Mouse (Mus musculus): ENCODE results near the gene Mxd4.

Gene Mxd4

DNA sequence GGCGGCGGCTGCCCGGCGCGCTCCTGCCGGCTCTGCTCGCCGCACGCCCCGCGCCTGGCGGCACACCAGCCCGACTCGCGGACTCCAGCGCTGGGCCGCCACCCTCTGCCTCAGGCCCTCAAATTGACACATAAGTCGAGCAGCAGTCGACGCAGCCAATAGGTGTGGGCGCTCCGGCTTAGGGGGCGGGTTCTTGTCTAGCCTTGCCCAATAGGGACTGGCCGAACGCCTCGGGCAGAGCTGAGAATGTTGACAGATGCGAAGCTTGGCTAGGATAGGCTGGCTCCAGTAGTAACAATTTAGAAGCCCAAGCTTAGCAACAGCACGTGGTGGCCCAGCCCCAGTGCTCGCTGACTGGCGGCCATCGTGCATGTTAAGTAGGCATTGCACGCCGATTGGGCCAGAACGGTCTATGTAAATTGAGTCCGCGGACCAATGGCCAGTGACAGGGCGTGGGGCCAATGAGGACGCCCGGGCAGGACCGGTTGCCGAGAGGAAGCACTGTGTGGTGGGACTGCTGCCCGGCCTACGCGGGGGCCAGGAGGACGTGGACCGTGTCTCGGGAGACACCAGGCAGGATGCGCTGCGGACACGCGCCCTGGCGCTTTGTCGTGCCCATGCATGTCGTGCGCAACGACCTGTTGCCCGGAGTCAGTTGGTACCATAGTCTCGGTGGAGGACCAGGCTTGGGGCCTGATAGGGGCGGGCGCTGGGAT is at the start of gene Mxd4:
Mxd4 (minus strand) TSS at position 120 of the 716 bp plus-strand sequence.
- in situ Hi-C loops (cut with MboI; ENCODE audit: low pct_unique_long_range_greater_than_20kb in 1 of 2, low sequenced_read_pairs in 2 of 2, unreplicated experiment in 1 of 2), result no loop called here

GRCm38 (mm10) chr5:34235898-34236420 is 48.4 kb upstream of the Mxd4 start:
- in situ Hi-C loops (cut with MboI; ENCODE audit: low pct_unique_long_range_greater_than_20kb in 1 of 2, low sequenced_read_pairs in 2 of 2, unreplicated experiment in 1 of 2), result no loop called here

DNA sequence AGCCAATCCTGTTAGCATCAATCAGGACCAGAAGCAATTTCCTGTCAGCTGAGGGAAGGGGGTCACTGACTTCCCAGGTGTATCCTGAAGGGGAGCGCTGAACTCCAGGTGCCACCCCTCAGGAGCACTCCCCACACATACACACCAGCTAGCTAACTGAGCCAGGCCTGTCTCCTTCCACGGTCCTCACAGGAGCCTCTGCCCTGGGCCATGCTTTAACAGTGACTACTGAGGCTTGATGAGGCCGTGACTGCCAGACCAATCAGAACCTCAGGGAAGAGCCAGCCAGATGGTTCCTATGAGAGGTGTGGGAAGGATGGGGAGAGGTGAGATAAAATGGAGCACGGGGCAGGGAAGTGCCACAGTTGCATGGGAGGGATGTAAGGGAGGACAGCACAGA is 47.5 kb upstream of the Mxd4 start:
- in situ Hi-C loops (cut with MboI; ENCODE audit: low pct_unique_long_range_greater_than_20kb in 1 of 2, low sequenced_read_pairs in 2 of 2, unreplicated experiment in 1 of 2), result no loop called here

GRCm38 (mm10) chr5:34233221-34233515 is 45.6 kb upstream of the Mxd4 start:
- in situ Hi-C loops (cut with MboI; ENCODE audit: low pct_unique_long_range_greater_than_20kb in 1 of 2, low sequenced_read_pairs in 2 of 2, unreplicated experiment in 1 of 2), result no loop called here

- in situ Hi-C loops (cut with MboI; ENCODE audit: low pct_unique_long_range_greater_than_20kb in 1 of 2, low sequenced_read_pairs in 2 of 2, unreplicated experiment in 1 of 2), result no loop called here
Measured at GRCm38 (mm10) chr5:34232481-34233220, 45.1 kb upstream of the Mxd4 start.

GRCm38 (mm10) chr5:34231901-34232300 is 44.4 kb upstream of the Mxd4 start:
- in situ Hi-C loops (cut with MboI; ENCODE audit: low pct_unique_long_range_greater_than_20kb in 1 of 2, low sequenced_read_pairs in 2 of 2, unreplicated experiment in 1 of 2), result no loop called here

DNA sequence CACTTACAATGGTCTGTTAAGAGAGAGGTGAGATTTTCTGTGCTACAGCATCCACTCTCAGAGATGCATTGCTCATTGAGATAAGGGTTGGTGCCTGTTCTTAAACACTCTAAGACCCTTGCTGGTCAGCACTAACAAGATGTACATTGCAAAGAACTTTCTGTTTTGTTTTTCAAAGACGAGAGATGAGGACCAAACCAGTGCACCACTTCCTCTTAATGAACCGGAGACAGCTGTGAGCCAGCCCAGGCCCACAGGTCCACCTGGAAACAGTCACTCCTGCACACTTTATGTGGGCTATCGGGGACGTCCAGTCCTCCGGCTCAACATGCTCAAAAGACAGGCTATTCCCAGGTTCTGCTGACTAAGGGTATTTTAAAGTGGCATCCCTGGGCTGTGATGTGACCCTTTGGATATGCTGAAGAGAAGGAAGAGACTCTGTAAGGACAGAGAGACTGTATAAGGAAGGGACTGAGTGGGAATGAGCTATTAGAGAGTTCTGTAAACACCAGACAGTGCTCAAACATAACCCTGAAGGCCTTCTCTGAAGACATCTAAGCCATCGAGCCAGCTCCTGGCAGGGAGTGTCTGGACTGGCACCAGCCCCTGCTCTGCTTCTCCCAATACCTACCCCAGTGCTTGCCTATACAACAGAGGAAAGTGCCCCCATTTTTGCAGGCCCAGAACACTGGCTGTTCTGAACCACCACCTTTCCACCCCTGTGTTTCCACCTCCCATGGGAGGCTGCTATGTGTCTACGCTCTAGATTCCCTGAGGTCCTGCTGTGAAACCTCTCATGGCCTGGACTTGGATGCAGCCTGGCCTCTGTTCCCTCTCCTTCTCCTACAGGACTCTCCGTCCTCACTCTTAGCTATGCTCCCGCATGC is 43.3 kb upstream of the Mxd4 start:
- in situ Hi-C loops (cut with MboI; ENCODE audit: low pct_unique_long_range_greater_than_20kb in 1 of 2, low sequenced_read_pairs in 2 of 2, unreplicated experiment in 1 of 2), result no loop called here

DNA sequence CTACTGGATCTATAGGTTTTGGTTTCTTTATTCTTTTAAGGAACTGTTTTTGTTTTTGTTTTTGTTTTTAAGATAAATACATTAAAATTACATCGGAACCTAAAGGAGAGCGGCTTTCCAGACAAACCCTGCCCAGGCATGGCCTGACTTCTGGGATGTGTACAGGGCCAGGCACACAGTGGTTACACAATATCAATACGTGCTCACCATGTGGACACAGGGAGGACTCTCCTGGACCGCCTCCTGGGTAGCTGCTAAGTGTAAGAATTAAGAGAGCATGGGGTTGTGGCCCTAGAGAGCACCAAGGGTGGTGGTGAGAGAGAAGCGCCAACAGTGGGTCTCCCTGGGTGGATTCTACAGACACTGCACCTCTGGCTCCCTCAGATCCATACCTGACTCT is 42.0 kb upstream of the Mxd4 start:
- in situ Hi-C loops (cut with MboI; ENCODE audit: low pct_unique_long_range_greater_than_20kb in 1 of 2, low sequenced_read_pairs in 2 of 2, unreplicated experiment in 1 of 2), result no loop called here

DNA sequence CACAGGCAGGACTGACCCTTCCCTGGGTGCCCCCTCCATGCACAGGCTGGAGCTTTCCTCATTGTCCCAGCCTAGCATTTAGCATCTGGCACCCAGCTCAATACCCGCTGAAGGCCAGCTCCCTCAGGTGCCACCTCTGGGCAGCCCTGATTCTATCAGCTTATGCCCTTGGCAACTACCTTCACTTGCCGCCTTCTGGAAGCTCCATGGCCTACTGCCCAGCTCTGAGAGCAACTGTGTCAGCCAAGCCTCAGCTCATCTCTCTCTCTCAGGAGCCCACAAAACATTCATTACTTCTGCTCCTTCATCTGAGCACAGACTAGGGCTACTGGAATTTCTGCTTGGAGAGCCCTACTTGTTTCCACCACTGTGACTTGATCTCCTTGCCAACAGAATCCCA is 38.0 kb upstream of the Mxd4 start:
- in situ Hi-C loops (cut with MboI; ENCODE audit: low pct_unique_long_range_greater_than_20kb in 1 of 2, low sequenced_read_pairs in 2 of 2, unreplicated experiment in 1 of 2), result no loop called here

GRCm38 (mm10) chr5:34224515-34224914 is 37.0 kb upstream of the Mxd4 start:
- in situ Hi-C loops (cut with MboI; ENCODE audit: low pct_unique_long_range_greater_than_20kb in 1 of 2, low sequenced_read_pairs in 2 of 2, unreplicated experiment in 1 of 2), result no loop called here

- in situ Hi-C loops (cut with MboI; ENCODE audit: low pct_unique_long_range_greater_than_20kb in 1 of 2, low sequenced_read_pairs in 2 of 2, unreplicated experiment in 1 of 2), result no loop called here
Measured at GRCm38 (mm10) chr5:34220001-34220400, 32.5 kb upstream of the Mxd4 start.

GRCm38 (mm10) chr5:34218672-34219071 is 31.2 kb upstream of the Mxd4 start:
- in situ Hi-C loops (cut with MboI; ENCODE audit: low pct_unique_long_range_greater_than_20kb in 1 of 2, low sequenced_read_pairs in 2 of 2, unreplicated experiment in 1 of 2), result no loop called here

GRCm38 (mm10) chr5:34217756-34218155 is 30.2 kb upstream of the Mxd4 start:
- in situ Hi-C loops (cut with MboI; ENCODE audit: low pct_unique_long_range_greater_than_20kb in 1 of 2, low sequenced_read_pairs in 2 of 2, unreplicated experiment in 1 of 2), result no loop called here

DNA sequence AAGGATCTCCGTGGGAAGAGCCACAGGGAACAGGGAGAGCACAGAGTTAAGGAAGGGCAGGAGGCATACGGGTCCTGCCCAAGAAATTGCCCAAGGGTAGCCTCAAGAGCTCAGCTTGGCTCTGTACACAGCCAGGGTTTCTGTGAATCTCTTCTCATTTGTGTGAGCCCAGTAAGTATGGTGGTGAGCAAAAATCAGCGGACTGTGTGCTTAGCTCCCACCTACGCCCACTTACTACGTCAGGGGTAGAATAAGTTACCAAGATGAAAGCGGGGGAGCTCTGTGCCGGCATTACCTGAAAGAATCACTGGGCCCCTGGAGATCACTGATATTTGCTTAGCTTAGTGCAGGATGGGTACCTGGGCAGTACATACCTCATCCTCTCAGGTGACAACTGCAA is 28.5 kb upstream of the Mxd4 start:
- in situ Hi-C loops (cut with MboI; ENCODE audit: low pct_unique_long_range_greater_than_20kb in 1 of 2, low sequenced_read_pairs in 2 of 2, unreplicated experiment in 1 of 2), result no loop called here

DNA sequence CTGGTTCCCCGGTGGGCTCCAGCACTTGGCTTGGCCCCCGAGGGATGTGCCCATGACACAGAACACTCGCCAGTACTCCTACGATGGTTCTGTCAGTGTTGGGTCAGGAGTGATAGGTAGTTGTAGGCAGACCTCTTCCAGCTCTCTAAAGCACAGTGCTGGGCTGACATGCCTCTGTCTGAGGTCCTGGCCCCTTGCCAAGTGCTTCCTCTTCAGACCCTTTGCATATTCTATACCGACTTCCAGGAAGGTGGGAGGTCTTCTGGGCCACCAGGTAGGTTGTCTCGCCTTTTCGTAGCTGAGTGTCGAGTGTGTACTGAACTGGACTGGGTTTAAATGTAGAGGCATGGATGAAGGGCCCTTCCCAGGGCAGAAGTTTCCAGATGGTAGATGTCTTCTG is 26.1 kb upstream of the Mxd4 start:
- in situ Hi-C loops (cut with MboI; ENCODE audit: low pct_unique_long_range_greater_than_20kb in 1 of 2, low sequenced_read_pairs in 2 of 2, unreplicated experiment in 1 of 2), result loop anchor here in 1 of 2 experiments (5.0 kb wide), 1 partner anchor 1031 kb away; no protein-coding TSS in a partner anchor

DNA sequence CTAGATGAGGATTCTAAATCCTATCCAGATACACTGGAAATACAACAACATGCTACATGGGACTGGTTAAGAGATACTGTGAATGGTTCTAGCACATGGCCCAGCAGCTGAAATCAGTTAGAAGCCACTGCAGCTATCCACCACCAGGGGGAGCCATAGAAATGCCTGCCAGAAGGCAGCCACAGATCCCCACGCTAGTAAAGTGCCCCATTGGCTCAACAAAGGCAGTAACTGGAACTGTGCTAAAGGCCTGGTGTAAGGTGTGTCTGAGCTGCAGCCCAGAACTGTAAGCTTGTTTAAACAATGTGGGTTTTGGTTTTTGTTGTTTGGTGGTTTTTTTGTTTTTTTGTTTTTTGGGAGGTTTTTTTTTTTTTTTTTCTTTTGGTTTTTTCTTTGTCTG is 22.8 kb upstream of the Mxd4 start:
- in situ Hi-C loops (cut with MboI; ENCODE audit: low pct_unique_long_range_greater_than_20kb in 1 of 2, low sequenced_read_pairs in 2 of 2, unreplicated experiment in 1 of 2), result loop anchor here in 1 of 2 experiments (5.0 kb wide), 1 partner anchor 1028 kb away; no protein-coding TSS in a partner anchor

- in situ Hi-C loops (cut with MboI; ENCODE audit: low pct_unique_long_range_greater_than_20kb in 1 of 2, low sequenced_read_pairs in 2 of 2, unreplicated experiment in 1 of 2), result no loop called here
Measured at GRCm38 (mm10) chr5:34207503-34207902, 20.0 kb upstream of the Mxd4 start.

DNA sequence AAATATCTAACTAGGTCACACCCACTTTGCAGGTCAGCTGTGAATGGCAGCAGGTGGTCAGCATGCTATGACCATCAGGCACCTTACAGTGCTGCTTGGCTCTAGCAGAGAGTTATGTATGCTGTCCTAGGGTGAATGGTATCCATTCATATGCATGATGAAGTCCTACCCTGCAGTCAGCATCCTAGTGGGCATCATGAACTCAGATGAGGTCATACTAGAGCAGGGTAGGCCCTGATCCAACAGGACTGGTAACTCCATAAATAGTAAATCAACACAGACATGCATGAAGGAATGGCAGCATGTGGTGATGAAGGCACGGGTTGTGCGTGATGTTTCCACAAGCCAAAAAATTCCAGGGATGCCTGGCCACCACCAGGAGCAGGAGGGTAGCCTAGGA is 18.3 kb upstream of the Mxd4 start:
- in situ Hi-C loops (cut with MboI; ENCODE audit: low pct_unique_long_range_greater_than_20kb in 1 of 2, low sequenced_read_pairs in 2 of 2, unreplicated experiment in 1 of 2), result no loop called here

DNA sequence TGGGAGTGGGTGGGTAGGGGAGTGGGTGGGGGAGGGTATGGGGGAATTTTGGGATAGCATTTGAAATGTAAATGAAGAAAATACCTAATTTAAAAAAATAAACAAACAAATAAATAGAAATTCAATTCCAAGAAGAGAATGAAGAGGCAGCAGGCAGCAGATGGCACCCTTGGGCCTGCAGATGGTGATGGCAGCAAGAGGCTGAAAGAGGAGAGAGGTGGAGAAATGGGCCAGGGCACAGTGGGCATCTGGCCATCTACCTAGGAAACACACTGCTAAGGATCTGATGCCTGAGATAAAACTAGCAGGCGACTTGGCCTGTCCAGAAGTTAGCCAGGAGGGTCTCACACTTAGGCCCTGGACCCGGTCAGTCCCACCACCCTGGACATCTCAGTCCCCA is 17.4 kb upstream of the Mxd4 start:
- in situ Hi-C loops (cut with MboI; ENCODE audit: low pct_unique_long_range_greater_than_20kb in 1 of 2, low sequenced_read_pairs in 2 of 2, unreplicated experiment in 1 of 2), result no loop called here

Measured in mouse embryonic stem cell (cell line).